ENCODE assay signal across 8 mouse cellular contexts in the genomic region with DNA sequence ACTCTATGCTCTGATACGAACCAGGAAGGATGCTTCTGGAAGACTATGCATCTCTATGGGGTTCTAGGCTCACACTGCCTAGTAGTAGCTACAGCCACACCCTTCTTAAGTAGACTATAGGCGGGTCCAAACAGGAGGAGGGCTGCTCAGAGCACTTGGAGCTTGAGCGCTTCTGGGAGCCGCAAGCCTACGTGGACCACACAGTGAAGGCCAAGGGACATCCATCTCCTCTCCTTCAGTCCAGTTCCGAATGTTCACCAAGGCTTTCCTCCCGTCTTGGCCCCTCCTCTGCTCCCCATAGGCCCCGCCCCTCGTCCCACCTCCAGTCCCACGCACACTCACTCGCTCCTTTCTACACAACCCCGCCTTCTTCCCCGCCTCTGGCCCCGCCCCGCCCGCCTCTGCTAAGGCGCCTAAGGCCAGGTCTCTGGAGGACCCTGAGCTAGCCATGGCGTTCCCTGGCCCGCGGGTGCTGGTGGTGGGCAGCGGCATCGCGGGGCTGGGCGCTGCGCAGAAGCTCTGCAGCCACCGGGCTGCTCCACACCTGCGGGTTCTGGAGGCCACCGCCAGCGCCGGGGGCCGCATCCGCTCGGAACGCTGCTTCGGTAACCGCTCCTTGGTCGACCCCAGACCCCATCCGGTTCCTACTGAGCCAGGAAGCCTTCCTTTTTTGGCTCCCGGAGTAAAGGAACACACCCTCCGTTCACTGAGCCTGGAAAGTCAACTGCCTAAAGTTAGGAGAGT. TPM values are rescaled to one million over a fixed set of nuclear protein-coding genes. Genes with fewer than 3 reads are reported as not detected.
DNase-seq lines count a peak whose midpoint lies in the region; ATAC-seq and TF ChIP-seq lines count a peak whose summit lies in the region.

No protein-coding gene starts in this region.

- DNase-seq in 3134 (ENCODE audit: extremely low read depth, insufficient read length, low spot score), result peak; percentile 77
- peak; percentile 76 to 89 for DNase-seq in adrenal gland, postnatal 4 days (ENCODE audit: low spot score in 2 of 2)
- peak; percentile 96 to 97 for DNase-seq in heart, adult 18-20 months
- DNase-seq in kidney, adult 2 months, result peak; percentile 97
- peak; percentile 93 for DNase-seq in limb, embryonic 11.5 days (ENCODE audit: low spot score)

- peak overlapping the region; percentile 75 for H3K4me3 ChIP-seq in embryonic facial prominence, embryonic 13.5 days
- peak overlapping the region; percentile 85 for H3K4me3 ChIP-seq in kidney, adult 2 months (ENCODE audit: insufficient read depth, low read depth, low read length)
- H3K4me3 ChIP-seq in limb, embryonic 11.5 days (ENCODE audit: low read depth, low read length), result peak overlapping the region; percentile 79
- peak overlapping the region; percentile 66 for H3K4me3 ChIP-seq in midbrain, embryonic 13.5 days (replicated peaks)
- peak overlapping the region; percentile 82 for H3K4me3 ChIP-seq in small intestine, adult 2 months (ENCODE audit: low read depth, low read length)

- peaks cover 10% of the 10 kb centered on the region for H3K4me1 ChIP-seq in embryonic facial prominence, embryonic 13.5 days
- peaks cover 6% of the 10 kb centered on the region; the same call in 1 of the 2 replicates for H3K4me1 ChIP-seq in kidney, adult 2 months (ENCODE audit: control insufficient read depth, insufficient read depth, low read length)
- H3K4me1 ChIP-seq in limb, embryonic 11.5 days (ENCODE audit: control insufficient read depth, insufficient read depth, low read length), result peaks cover 2% of the 10 kb centered on the region; the same call in 1 of the 2 replicates
- H3K4me1 ChIP-seq in midbrain, embryonic 13.5 days (replicated peaks), result peaks cover 13% of the 10 kb centered on the region
- peaks cover 9% of the 10 kb centered on the region; the same call in 1 of the 2 replicates for H3K4me1 ChIP-seq in small intestine, adult 2 months (ENCODE audit: control insufficient read depth, insufficient read depth, insufficient read length, low read length)

- peak overlapping the region; percentile 81 for H3K4me2 ChIP-seq in embryonic facial prominence, embryonic 13.5 days
- peak overlapping the region; percentile 53 for H3K4me2 ChIP-seq in limb, embryonic 11.5 days (ENCODE audit: low read depth, severe bottlenecking)
- peak overlapping the region; percentile 86 for H3K4me2 ChIP-seq in midbrain, embryonic 13.5 days (replicated peaks)

- H3K9me3 ChIP-seq in embryonic facial prominence, embryonic 13.5 days, result no peaks in the 10 kb centered on the region
- H3K9me3 ChIP-seq in limb, embryonic 11.5 days (ENCODE audit: control insufficient read depth, low read length), result no peaks in the 10 kb centered on the region
- H3K9me3 ChIP-seq in midbrain, embryonic 13.5 days, result no peaks in the 10 kb centered on the region

- H3K27ac ChIP-seq in embryonic facial prominence, embryonic 13.5 days, result peak overlapping the region; percentile 57; the same call in 1 of the 2 replicates
- H3K27ac ChIP-seq in kidney, adult 2 months (ENCODE audit: insufficient read depth, low read depth, low read length), result no peak overlapping the region
- H3K27ac ChIP-seq in limb, embryonic 11.5 days (replicated peaks; ENCODE audit: low read depth, low read length), result no peak overlapping the region; the same call in 1 of the 2 replicates
- H3K27ac ChIP-seq in midbrain, embryonic 13.5 days, result 0 out of 2 replicates have a peak overlapping the region, but pooled peaks have one; percentile 17
- peak overlapping the region; percentile 31; the same call in 1 of the 2 replicates for H3K27ac ChIP-seq in small intestine, adult 2 months (ENCODE audit: insufficient read depth, low read depth, low read length)

- WGBS in embryonic facial prominence, embryonic 13.5 days, result 2% methylated on average over 40 of the region's 40 CpGs
- WGBS in kidney, adult 2 months, result 2% methylated on average over 39 of the region's 40 CpGs
- 2% methylated on average over 40 of the region's 40 CpGs for WGBS in limb, embryonic 11.5 days
- 2% methylated on average over 40 of the region's 40 CpGs for WGBS in midbrain, embryonic 13.5 days
- 1% methylated on average over 40 of the region's 40 CpGs for WGBS in small intestine, adult 2 months

- TF ChIP-seq CTCF in kidney, adult 2 months (conservative IDR thresholded peaks at IDR 0.05; ENCODE audit: insufficient read depth, insufficient read length, low read depth, low read length), result no peak
- TF ChIP-seq CTCF in small intestine, adult 2 months (IDR thresholded peaks at IDR 0.05; ENCODE audit: extremely low read depth, insufficient read length, insufficient replicate concordance, low read depth, low read length), result no peak

- ATAC-seq in embryonic facial prominence, embryonic 13.5 days (ENCODE audit: insufficient number of reproducible peaks, insufficient read depth, low FRiP score, low TSS enrichment, low read depth), result peak; percentile 94
- ATAC-seq in limb, embryonic 11.5 days (ENCODE audit: insufficient number of reproducible peaks, low FRiP score, low TSS enrichment, low read depth), result peak; percentile 96
- peak; percentile 94 for ATAC-seq in midbrain, embryonic 13.5 days

- no peak for TF ChIP-seq POLR2A in kidney, adult 2 months (IDR thresholded peaks at IDR 0.05; ENCODE audit: low read depth, low read length)
- peak; percentile 38; the same call in 1 of the 2 replicates for TF ChIP-seq POLR2A in small intestine, adult 2 months (IDR thresholded peaks at IDR 0.05; ENCODE audit: low read depth, low read length)

- peak overlapping the region; percentile 84 for H3K9ac ChIP-seq in embryonic facial prominence, embryonic 13.5 days
- H3K9ac ChIP-seq in limb, embryonic 11.5 days (ENCODE audit: low read length), result peak overlapping the region; percentile 83
- H3K9ac ChIP-seq in midbrain, embryonic 13.5 days (replicated peaks), result peak overlapping the region; percentile 80

- peaks cover 14% of the 10 kb centered on the region for H3K36me3 ChIP-seq in embryonic facial prominence, embryonic 13.5 days
- H3K36me3 ChIP-seq in kidney, adult 2 months (ENCODE audit: control insufficient read depth, insufficient read depth, low read length), result no peaks in the 10 kb centered on the region
- H3K36me3 ChIP-seq in limb, embryonic 11.5 days (ENCODE audit: control insufficient read depth, insufficient read depth, low read length), result peaks cover 2% of the 10 kb centered on the region; the same call in 1 of the 2 replicates
- no peaks in the 10 kb centered on the region for H3K36me3 ChIP-seq in midbrain, embryonic 13.5 days
- H3K36me3 ChIP-seq in small intestine, adult 2 months (ENCODE audit: control insufficient read depth, insufficient read depth, low read length), result peaks cover 4% of the 10 kb centered on the region; the same call in 1 of the 2 replicates

- H3K27me3 ChIP-seq in embryonic facial prominence, embryonic 13.5 days, result no peaks in the 10 kb centered on the region
- no peaks in the 10 kb centered on the region for H3K27me3 ChIP-seq in kidney, adult 2 months (replicated peaks; ENCODE audit: control insufficient read depth, insufficient read depth, low read length)
- H3K27me3 ChIP-seq in limb, embryonic 11.5 days (ENCODE audit: control insufficient read depth, insufficient read depth, low read length), result no peaks in the 10 kb centered on the region
- peaks cover 3% of the 10 kb centered on the region; the same call in 1 of the 2 replicates for H3K27me3 ChIP-seq in midbrain, embryonic 13.5 days
- no peaks in the 10 kb centered on the region for H3K27me3 ChIP-seq in small intestine, adult 2 months (ENCODE audit: control insufficient read depth, insufficient read depth, low read length)

RNA-seq across cellular contexts. Expression of gene Echs1, which starts 9.2 kb away (rescaled TPM):
- 100 to 1,000 TPM; 290 to 325 TPM for total RNA-seq in adrenal gland, postnatal 4 days (2021)
- 170 and 172 TPM in 2 replicates for polyA plus RNA-seq in embryonic facial prominence, embryonic 13.5 days (2015; fragmentation: Nextera tagmentation; extraction: Ambion mirVana)
- 100 to 1,000 TPM; 512 to 515 TPM for total RNA-seq in heart, adult 18-20 months (2021)
- polyA plus RNA-seq in kidney, adult 2 months (2012; rRNA removed), result 381 and 422 TPM in 2 replicates
- 188 and 195 TPM in 2 replicates for polyA plus RNA-seq in limb, embryonic 11.5 days (2014; fragmentation: Nextera tagmentation; extraction: Ambion mirVana)
- 132 and 133 TPM in 2 replicates for polyA plus RNA-seq in midbrain, embryonic 13.5 days (2015; fragmentation: Nextera tagmentation; extraction: Ambion mirVana)
- 47.4 and 48.1 TPM in 2 replicates for polyA plus RNA-seq in small intestine, adult 2 months (2012; rRNA removed)

RNA-seq across cellular contexts. Expression of gene Paox, which starts 9.9 kb away (rescaled TPM):
- 10 to 100 TPM; 20.4 to 21.0 TPM for total RNA-seq in adrenal gland, postnatal 4 days (2021)
- 18.1 and 19.2 TPM in 2 replicates for polyA plus RNA-seq in embryonic facial prominence, embryonic 13.5 days (2015; fragmentation: Nextera tagmentation; extraction: Ambion mirVana)
- 1 to 10 TPM; 3.6 to 5.5 TPM for total RNA-seq in heart, adult 18-20 months (2021)
- 10.4 and 12.0 TPM in 2 replicates for polyA plus RNA-seq in kidney, adult 2 months (2012; rRNA removed)
- polyA plus RNA-seq in limb, embryonic 11.5 days (2014; fragmentation: Nextera tagmentation; extraction: Ambion mirVana), result 18.2 and 20.0 TPM in 2 replicates
- polyA plus RNA-seq in midbrain, embryonic 13.5 days (2015; fragmentation: Nextera tagmentation; extraction: Ambion mirVana), result 7.2 and 7.6 TPM in 2 replicates
- polyA plus RNA-seq in small intestine, adult 2 months (2012; rRNA removed), result 11.0 and 13.5 TPM in 2 replicates

RNA-seq across cellular contexts. Expression of gene Mtg1, which starts 11.9 kb away (rescaled TPM):
- total RNA-seq in adrenal gland, postnatal 4 days (2021), result 10 to 100 TPM; 33.6 to 35.8 TPM
- 21.1 and 24.2 TPM in 2 replicates for polyA plus RNA-seq in embryonic facial prominence, embryonic 13.5 days (2015; fragmentation: Nextera tagmentation; extraction: Ambion mirVana)
- total RNA-seq in heart, adult 18-20 months (2021), result 10 to 100 TPM; 28.5 to 34.2 TPM
- polyA plus RNA-seq in kidney, adult 2 months (2012; rRNA removed), result 40.3 and 45.1 TPM in 2 replicates
- 22.0 and 22.4 TPM in 2 replicates for polyA plus RNA-seq in limb, embryonic 11.5 days (2014; fragmentation: Nextera tagmentation; extraction: Ambion mirVana)
- polyA plus RNA-seq in midbrain, embryonic 13.5 days (2015; fragmentation: Nextera tagmentation; extraction: Ambion mirVana), result 29.2 and 32.8 TPM in 2 replicates
- polyA plus RNA-seq in small intestine, adult 2 months (2012; rRNA removed), result 8.3 and 16.6 TPM in 2 replicates

RNA-seq across cellular contexts. Expression of gene Fuom, which starts 23.2 kb away (rescaled TPM):
- 10 to 100 TPM; 65.1 to 72.4 TPM for total RNA-seq in adrenal gland, postnatal 4 days (2021)
- 26.0 and 26.9 TPM in 2 replicates for polyA plus RNA-seq in embryonic facial prominence, embryonic 13.5 days (2015; fragmentation: Nextera tagmentation; extraction: Ambion mirVana)
- total RNA-seq in heart, adult 18-20 months (2021), result 10 to 100 TPM; 76.2 to 87.2 TPM
- polyA plus RNA-seq in kidney, adult 2 months (2012; rRNA removed), result 147 and 161 TPM in 2 replicates
- 16.6 and 17.4 TPM in 2 replicates for polyA plus RNA-seq in limb, embryonic 11.5 days (2014; fragmentation: Nextera tagmentation; extraction: Ambion mirVana)
- 19.9 and 20.1 TPM in 2 replicates for polyA plus RNA-seq in midbrain, embryonic 13.5 days (2015; fragmentation: Nextera tagmentation; extraction: Ambion mirVana)
- polyA plus RNA-seq in small intestine, adult 2 months (2012; rRNA removed), result 76.8 and 111 TPM in 2 replicates

RNA-seq across cellular contexts. Expression of gene Sprn, which starts 29.2 kb away (rescaled TPM):
- 1 to 10 TPM; 1.7 to 2.6 TPM for total RNA-seq in adrenal gland, postnatal 4 days (2021)
- 0.72 TPM in 2 replicates for polyA plus RNA-seq in embryonic facial prominence, embryonic 13.5 days (2015; fragmentation: Nextera tagmentation; extraction: Ambion mirVana)
- total RNA-seq in heart, adult 18-20 months (2021), result under 1 TPM; 0.35 to 0.41 TPM
- 0.16 TPM in 2 replicates for polyA plus RNA-seq in kidney, adult 2 months (2012; rRNA removed)
- polyA plus RNA-seq in limb, embryonic 11.5 days (2014; fragmentation: Nextera tagmentation; extraction: Ambion mirVana), result not detected in 2 replicates
- polyA plus RNA-seq in midbrain, embryonic 13.5 days (2015; fragmentation: Nextera tagmentation; extraction: Ambion mirVana), result 7.8 and 8.1 TPM in 2 replicates
- 0.29 and 0.34 TPM in 2 replicates for polyA plus RNA-seq in small intestine, adult 2 months (2012; rRNA removed)

Comparison
In these comparisons a context has a peak if more than half of its experiments do, and no peak if none do; other contexts are left out.
1. H3K27ac ChIP-seq: peak in embryonic facial prominence, embryonic 13.5 days (single experiment), midbrain, embryonic 13.5 days (single experiment) and small intestine, adult 2 months (single experiment); none in kidney, adult 2 months (single experiment) and limb, embryonic 11.5 days (single experiment).
2. Peak in every context shown above with its lines, with median percentiles within 50 percentile points of each other: DNase-seq, ATAC-seq, H3K4me2 ChIP-seq, H3K4me3 ChIP-seq and H3K9ac ChIP-seq.